Mouse (Mus musculus) heart, adult 8-10 months (tissue): ENCODE results near the gene Mapk14. TPM values are rescaled to one million over a fixed set of nuclear protein-coding genes. Genes with fewer than 3 reads are reported as not detected.

Source experiments
- DNase-seq: peaks from one replicate; pipeline ENCODE4 v3.0.0; 2022; ENCODE audit warnings: low spot score
- total RNA-seq, 4 experiments: library from RNA; stranded (reverse); gene quantifications; 2 replicates each; pipeline ENCODE4 v1.2.4; 2022

Gene Mapk14
- 10 to 100 TPM; 48.9 to 61.5 (median 52.0) TPM for total RNA-seq

GRCm38 (mm10) chr17:28690776-28691686, at the start of gene Mapk14:
Gene Mapk14, plus strand, starts transcription at chr17:28691329.
- DNase-seq, result peak; percentile 99

- DNase-seq, result no peak
Observed at GRCm38 (mm10) chr17:28643697-28644096, 47.4 kb upstream of the Mapk14 start.

- DNase-seq, result no peak
Observed at GRCm38 (mm10) chr17:28644112-28644511, 47.0 kb upstream of the Mapk14 start.

GRCm38 (mm10) chr17:28646221-28646620, 44.9 kb upstream of the Mapk14 start:
- no peak for DNase-seq

GRCm38 (mm10) chr17:28648607-28649370, 42.3 kb upstream of the Mapk14 start:
- no peak for DNase-seq

GRCm38 (mm10) chr17:28650268-28650667, 40.9 kb upstream of the Mapk14 start:
- no peak for DNase-seq

GRCm38 (mm10) chr17:28657936-28658335, 33.2 kb upstream of the Mapk14 start:
- DNase-seq, result no peak

- DNase-seq, result no peak
Observed at GRCm38 (mm10) chr17:28659564-28659963, 31.6 kb upstream of the Mapk14 start.

GRCm38 (mm10) chr17:28682311-28683084, 8.6 kb upstream of the Mapk14 start:
- no peak for DNase-seq

GRCm38 (mm10) chr17:28683601-28684000, 7.5 kb upstream of the Mapk14 start:
- DNase-seq, result no peak

GRCm38 (mm10) chr17:28684631-28685030, 6.5 kb upstream of the Mapk14 start:
- no peak for DNase-seq

GRCm38 (mm10) chr17:28687354-28687753, 3.8 kb upstream of the Mapk14 start:
- no peak for DNase-seq

- no peak for DNase-seq
Observed at GRCm38 (mm10) chr17:28689586-28690283, 1.4 kb upstream of the Mapk14 start, which contains the start of gene Slc26a8. Gene Slc26a8, minus strand, starts transcription at chr17:28690233.

GRCm38 (mm10) chr17:28691687-28692340, 685 bp downstream of the Mapk14 start:
- no peak for DNase-seq

- DNase-seq, result no peak
Observed at GRCm38 (mm10) chr17:28692341-28692710, 1.2 kb downstream of the Mapk14 start.

- no peak for DNase-seq
Observed at GRCm38 (mm10) chr17:28693086-28693485, 2.0 kb downstream of the Mapk14 start.

GRCm38 (mm10) chr17:28694078-28694477, 2.9 kb downstream of the Mapk14 start:
- DNase-seq, result no peak

GRCm38 (mm10) chr17:28694832-28695231, 3.7 kb downstream of the Mapk14 start:
- no peak for DNase-seq

- DNase-seq, result no peak
Observed at GRCm38 (mm10) chr17:28696641-28697040, 5.5 kb downstream of the Mapk14 start.
